Mouse (Mus musculus): Measurements from ENCODE around the gene Gm42421.
A peak's percentile ranks its signal among the peaks of the same experiment; 100 is the strongest.

DNA sequence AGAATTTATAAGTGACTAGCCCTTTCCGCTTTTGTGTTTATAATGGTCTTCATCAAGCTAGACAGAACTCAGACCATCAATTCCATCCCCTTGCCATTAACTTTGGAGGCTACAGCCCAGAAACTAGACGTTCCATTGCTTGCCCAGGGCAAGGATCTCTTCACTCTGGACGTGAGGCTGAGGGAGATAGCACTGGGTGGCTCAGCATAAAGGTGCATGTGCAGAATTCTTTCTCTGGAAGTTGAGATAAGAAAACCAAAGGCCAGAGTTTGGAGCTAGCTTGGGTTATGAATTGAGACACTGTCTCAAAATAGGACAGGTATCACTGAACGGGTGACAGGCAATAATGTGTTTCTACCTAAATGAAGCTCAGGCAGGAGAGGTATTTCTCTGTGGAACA lies 24.2 kb upstream of the Gm42421 start:
- TF ChIP-seq CTCF (IDR thresholded peaks at IDR 0.05; ENCODE audit: low read depth) (no peak), EP300 (IDR thresholded peaks at IDR 0.05; ENCODE audit: low read depth) (peak; percentile 59; the same call in 1 of the 2 replicates)

Data from liver, embryonic 14.5 days (tissue).